Mouse (Mus musculus): ENCODE results near the gene Spata16. TPM values are rescaled to one million over a fixed set of nuclear protein-coding genes. Genes with fewer than 3 reads are reported as not detected.

Gene Spata16
- polyA plus RNA-seq, 1 experiment from 2014 or later = not detected

- H3K4me3 ChIP-seq (ENCODE audit: low read depth, low read length) = no peak overlapping the region
- DNase-seq (no peak), ATAC-seq (ENCODE audit: insufficient read depth) (no peak)
- no peaks in the 10 kb centered on the region for H3K9me3 ChIP-seq (ENCODE audit: low read depth, low read length)
- no peak overlapping the region for H3K9ac ChIP-seq
- H3K4me2 ChIP-seq = no peak overlapping the region
- H3K4me1 ChIP-seq (ENCODE audit: insufficient read depth) = no peaks in the 10 kb centered on the region
- TF ChIP-seq CTCF (IDR thresholded peaks at IDR 0.05; ENCODE audit: low read depth) = no peak
- no peak overlapping the region for H3K27ac ChIP-seq (ENCODE audit: low read depth)
- WGBS = 79% methylated on average over 3 of the region's 3 CpGs
- no peaks in the 10 kb centered on the region for H3K27me3 ChIP-seq (ENCODE audit: insufficient read depth, low read length)
- H3K36me3 ChIP-seq (ENCODE audit: insufficient read depth) = no peaks in the 10 kb centered on the region
Measured at GRCm38 (mm10) chr3:27027957-27028356, 390.5 kb downstream of the Spata16 start.

GRCm38 (mm10) chr3:27028526-27028925, 391.1 kb downstream of the Spata16 start:
- Histone ChIP-seq H3K27ac (ENCODE audit: low read depth) (no peak overlapping the region), H3K9me3 (ENCODE audit: low read depth, low read length) (no peaks in the 10 kb centered on the region), H3K4me3 (ENCODE audit: low read depth, low read length) (no peak overlapping the region), H3K27me3 (ENCODE audit: insufficient read depth, low read length) (no peaks in the 10 kb centered on the region), H3K4me2 (no peak overlapping the region), H3K36me3 (ENCODE audit: insufficient read depth) (no peaks in the 10 kb centered on the region), H3K4me1 (ENCODE audit: insufficient read depth) (no peaks in the 10 kb centered on the region), H3K9ac (no peak overlapping the region)
- ATAC-seq (ENCODE audit: insufficient read depth) = no peak
- DNase-seq = no peak
- TF ChIP-seq CTCF (IDR thresholded peaks at IDR 0.05; ENCODE audit: low read depth) = no peak

GRCm38 (mm10) chr3:27030067-27030857, 392.8 kb downstream of the Spata16 start:
- no peak overlapping the region for H3K4me3 ChIP-seq (ENCODE audit: low read depth, low read length)
- ATAC-seq (ENCODE audit: insufficient read depth) = no peak
- no peaks in the 10 kb centered on the region for H3K9me3 ChIP-seq (ENCODE audit: low read depth, low read length)
- H3K27me3 ChIP-seq (ENCODE audit: insufficient read depth, low read length) = no peaks in the 10 kb centered on the region
- no peaks in the 10 kb centered on the region for H3K4me1 ChIP-seq (ENCODE audit: insufficient read depth)
- H3K9ac ChIP-seq = no peak overlapping the region
- DNase-seq = no peak
- WGBS = 78% methylated on average over 8 of the region's 8 CpGs
- H3K27ac ChIP-seq (ENCODE audit: low read depth) = no peak overlapping the region
- H3K4me2 ChIP-seq = no peak overlapping the region
- no peaks in the 10 kb centered on the region for H3K36me3 ChIP-seq (ENCODE audit: insufficient read depth)
- no peak for TF ChIP-seq CTCF (IDR thresholded peaks at IDR 0.05; ENCODE audit: low read depth)

Small RNA genes within 50 kb of the gene (microRNA-seq; reads per million reads assigned to microRNA genes)
- gene Gm25773 (ENCODE audit: borderline number of aligned reads) = not detected
- not detected for gene Gm44464 (ENCODE audit: borderline number of aligned reads)
